Mouse (Mus musculus) heart, embryonic 12.5 days (tissue): ENCODE measurements around the gene Prr12. TPM values are rescaled to one million over a fixed set of nuclear protein-coding genes. Genes with fewer than 3 reads are reported as not detected.

Source experiments
- ATAC-seq: fragments of 200-750 bp; cut with Nextera tagmentation; 2 replicates; pipeline ENCODE4 v1.8.0; 2017; ENCODE audit warnings: moderate TSS enrichment, moderate library complexity; ENCODE audit not compliant: insufficient number of reproducible peaks, low FRiP score
- H3K27ac ChIP-seq: fragments of 300-500 bp; sonication (generic); 2 replicates; pipeline ENCODE4 v1.5.1; 2016; ENCODE audit warnings: mild to moderate bottlenecking, moderate library complexity; ENCODE audit not compliant: poor library complexity, severe bottlenecking
- H3K27me3 ChIP-seq: fragments of 300-500 bp; sonication (generic); replicated peaks from 2 replicates; pipeline ENCODE4 v1.6.1; 2016; ENCODE audit warnings: mild to moderate bottlenecking, moderate library complexity
- H3K36me3 ChIP-seq: fragments of 300-500 bp; sonication (generic); 2 replicates; pipeline ENCODE4 v1.6.1; 2016; ENCODE audit warnings: mild to moderate bottlenecking, moderate library complexity
- H3K4me1 ChIP-seq: fragments of 300-500 bp; sonication (generic); replicated peaks from 2 replicates; pipeline ENCODE4 v1.6.1; 2016; ENCODE audit warnings: mild to moderate bottlenecking
- H3K4me2 ChIP-seq: fragments of 300-500 bp; sonication (generic); 2 replicates; pipeline ENCODE4 v1.6.1; 2016; ENCODE audit warnings: mild to moderate bottlenecking, moderate library complexity
- H3K4me3 ChIP-seq: fragments of 300-500 bp; sonication (generic); 2 replicates; pipeline ENCODE4 v1.5.1; 2016; ENCODE audit warnings: mild to moderate bottlenecking
- H3K9ac ChIP-seq: fragments of 300-500 bp; sonication (generic); 2 replicates; pipeline ENCODE4 v1.6.1; 2016; ENCODE audit warnings: mild to moderate bottlenecking, moderate library complexity
- H3K9me3 ChIP-seq: fragments of 300-500 bp; sonication (generic); replicated peaks from 2 replicates; pipeline ENCODE4 v1.6.1; 2016; ENCODE audit warnings: mild to moderate bottlenecking, moderate library complexity
- WGBS: fragments of 180-500 bp; shearing (Covaris S2); methylation state at CpG from one replicate; pipeline ENCODE4 v1.1.7; 2016; 5-methylcytosine and 5-hydroxymethylcytosine counted together
- polyA plus RNA-seq: library from polyadenylated mRNA; unstranded; fragments of >200 nt; fragmentation: Nextera tagmentation; extraction: Ambion mirVana; gene quantifications from 2 replicates; pipeline ENCODE4 v1.2.1, GENCODE M21; 2016

The Prr12 gene
- polyA plus RNA-seq, 1 experiment from 2014 or later, result 7.1 TPM

GRCm38 (mm10) chr7:44986879-44987718, 65.6 kb downstream of the Prr12 start:
- H3K9me3 ChIP-seq, result no peaks in the 10 kb centered on the region
- H3K4me1 ChIP-seq, result peaks cover 39% of the 10 kb centered on the region
- H3K4me2 ChIP-seq, result peak overlapping the region; percentile 76
- H3K4me3 ChIP-seq, result peak overlapping the region; percentile 85
- no peaks in the 10 kb centered on the region for H3K27me3 ChIP-seq
- peaks cover 43% of the 10 kb centered on the region for H3K36me3 ChIP-seq
- peak; percentile 7; the same call in 1 of the 2 replicates for ATAC-seq
- under 1% methylated on average over 29 of the region's 29 CpGs for WGBS
- H3K9ac ChIP-seq, result peak overlapping the region; percentile 87
- H3K27ac ChIP-seq, result peak overlapping the region; percentile 95

DNA sequence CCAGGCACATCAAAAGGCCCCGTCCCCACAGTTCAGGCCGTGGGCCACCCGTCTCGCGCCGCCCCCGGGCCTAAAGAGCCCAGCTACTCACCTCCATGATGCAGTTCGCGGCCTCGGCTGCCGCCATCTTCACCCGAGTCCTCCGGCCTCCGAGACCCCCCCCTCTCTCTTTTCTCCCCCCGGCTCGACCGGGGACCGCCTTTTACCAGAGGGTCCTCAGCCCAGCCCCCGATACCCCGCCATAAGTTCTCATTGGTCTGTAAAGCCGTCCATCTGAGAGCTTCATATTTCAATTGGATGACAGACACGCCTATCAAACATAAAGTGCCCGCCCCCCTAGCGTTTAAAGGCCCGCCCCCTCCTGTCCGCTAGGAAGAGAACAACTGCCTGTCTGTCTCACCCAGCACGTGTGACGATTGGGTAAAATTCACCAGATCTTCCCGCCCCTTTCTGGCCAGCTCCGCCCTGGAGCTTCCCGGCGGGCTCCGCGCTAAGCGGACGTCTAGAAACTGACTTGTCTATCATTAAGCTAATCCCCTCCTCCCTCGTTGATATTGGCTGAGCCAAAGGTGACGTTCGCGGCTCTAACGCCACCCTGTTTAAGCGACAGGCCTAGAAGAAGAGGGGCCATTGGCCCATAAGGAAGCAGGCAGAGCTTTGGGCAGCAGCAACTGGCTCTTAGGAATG, 66.3 kb downstream of the Prr12 start, which contains the start of gene Prmt1:
Gene Prmt1 (minus strand): TSS at position 377 of the 687 bp plus-strand sequence.
- H3K27me3 ChIP-seq, result no peaks in the 10 kb centered on the region
- peak within 1 kb of the TSS; percentile 76 for H3K4me2 ChIP-seq
- H3K36me3 ChIP-seq, result peaks cover 43% of the 10 kb centered on the region
- peak; percentile 95 for ATAC-seq
- under 1% methylated on average over 42 of the region's 42 CpGs for WGBS
- peak within 1 kb of the TSS; percentile 94 for H3K9ac ChIP-seq
- peak within 1 kb of the TSS; percentile 85 for H3K4me3 ChIP-seq
- H3K27ac ChIP-seq, result peak within 1 kb of the TSS; percentile 95
- H3K4me1 ChIP-seq, result peaks cover 39% of the 10 kb centered on the region
- no peaks in the 10 kb centered on the region for H3K9me3 ChIP-seq

GRCm38 (mm10) chr7:44985595-44986191, 67.0 kb downstream of the Prr12 start:
- H3K36me3 ChIP-seq, result peaks cover 46% of the 10 kb centered on the region
- peak overlapping the region; percentile 85 for H3K4me3 ChIP-seq
- ATAC-seq, result peak; percentile 7; the same call in 1 of the 2 replicates
- no peaks in the 10 kb centered on the region for H3K9me3 ChIP-seq
- H3K27me3 ChIP-seq, result no peaks in the 10 kb centered on the region
- WGBS, result under 1% methylated on average over 44 of the region's 45 CpGs
- H3K9ac ChIP-seq, result peak overlapping the region; percentile 94
- H3K27ac ChIP-seq, result peak overlapping the region; percentile 94
- H3K4me1 ChIP-seq, result peaks cover 39% of the 10 kb centered on the region
- peak overlapping the region; percentile 76 for H3K4me2 ChIP-seq

- WGBS, result 46% methylated on average over 3 of the region's 3 CpGs
- peak overlapping the region; percentile 94 for H3K27ac ChIP-seq
- H3K9ac ChIP-seq, result peak overlapping the region; percentile 48
- H3K36me3 ChIP-seq, result peaks cover 46% of the 10 kb centered on the region
- H3K9me3 ChIP-seq, result no peaks in the 10 kb centered on the region
- no peak for ATAC-seq
- H3K4me3 ChIP-seq, result peak overlapping the region; percentile 85
- H3K4me1 ChIP-seq, result peaks cover 39% of the 10 kb centered on the region
- no peaks in the 10 kb centered on the region for H3K27me3 ChIP-seq
- H3K4me2 ChIP-seq, result peak overlapping the region; percentile 76
These were observed 67.9 kb downstream of the Prr12 start for GRCm38 (mm10) chr7:44984833-44985164.

DNA sequence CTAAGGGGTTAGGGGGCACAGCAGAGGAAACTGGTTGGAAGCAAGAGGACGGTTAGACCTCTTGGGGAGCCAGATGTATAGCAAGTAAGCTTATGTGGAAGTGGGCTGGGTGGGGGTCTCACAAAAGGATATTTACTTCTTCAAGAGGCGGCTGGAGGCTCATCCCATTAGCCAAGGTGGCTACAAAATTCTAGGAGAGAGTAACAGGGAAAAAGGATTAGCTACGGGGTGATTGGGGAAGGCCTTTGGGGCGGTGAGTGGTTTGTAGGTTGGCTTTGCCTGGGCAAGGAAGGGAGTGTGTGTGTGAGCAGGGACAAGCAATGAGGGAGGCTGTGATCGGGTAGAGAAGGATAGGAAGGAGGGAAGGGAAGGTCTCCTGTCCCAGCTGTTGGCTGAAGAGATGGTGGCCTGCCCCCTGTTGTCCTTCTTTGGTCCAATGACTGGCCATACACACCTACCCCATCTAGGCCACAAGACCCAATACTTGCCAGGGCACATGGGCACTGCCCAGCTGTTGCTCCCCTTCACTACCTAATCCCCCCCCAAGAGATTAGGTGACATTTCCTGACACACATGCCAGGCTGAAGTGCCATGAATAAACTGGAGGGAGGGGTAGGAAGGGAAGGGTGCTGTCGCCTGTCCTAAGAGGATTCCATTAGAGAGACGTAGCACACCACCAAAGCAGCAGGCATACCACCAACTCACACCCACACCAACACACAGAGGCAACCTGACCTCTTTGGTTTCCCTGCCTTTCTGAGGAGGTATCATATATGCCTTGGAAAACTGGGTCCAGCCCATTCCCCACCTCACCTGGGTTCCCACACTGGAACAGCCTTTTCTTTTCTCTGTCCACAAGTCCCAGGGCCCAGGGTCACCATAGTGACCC, 68.5 kb downstream of the Prr12 start:
- WGBS, result 70% methylated on average over 7 of the region's 7 CpGs
- peak overlapping the region; percentile 76 for H3K4me2 ChIP-seq
- peak overlapping the region; percentile 48 for H3K9ac ChIP-seq
- peaks cover 39% of the 10 kb centered on the region for H3K4me1 ChIP-seq
- H3K4me3 ChIP-seq, result peak overlapping the region; percentile 85
- H3K9me3 ChIP-seq, result no peaks in the 10 kb centered on the region
- H3K27ac ChIP-seq, result peak overlapping the region; percentile 94
- H3K27me3 ChIP-seq, result no peaks in the 10 kb centered on the region
- ATAC-seq, result no peak
- H3K36me3 ChIP-seq, result peaks cover 50% of the 10 kb centered on the region

- Histone ChIP-seq H3K36me3 (peaks cover 61% of the 10 kb centered on the region), H3K4me1 (peaks cover 31% of the 10 kb centered on the region), H3K9me3 (no peaks in the 10 kb centered on the region), H3K27ac (0 out of 2 replicates have a peak overlapping the region, but pooled peaks have one; percentile 36), H3K9ac (no peak overlapping the region), H3K4me3 (no peak overlapping the region), H3K4me2 (no peak overlapping the region), H3K27me3 (no peaks in the 10 kb centered on the region)
- WGBS, result 30% methylated on average over 6 of the region's 6 CpGs
- no peak for ATAC-seq
These were observed 69.6 kb downstream of the Prr12 start for GRCm38 (mm10) chr7:44983085-44983484.

- 91% methylated on average over 8 of the region's 8 CpGs for WGBS
- peaks cover 24% of the 10 kb centered on the region for H3K4me1 ChIP-seq
- H3K27ac ChIP-seq, result no peak overlapping the region
- no peak overlapping the region for H3K4me2 ChIP-seq
- no peak overlapping the region for H3K9ac ChIP-seq
- H3K9me3 ChIP-seq, result no peaks in the 10 kb centered on the region
- H3K4me3 ChIP-seq, result no peak overlapping the region
- no peaks in the 10 kb centered on the region for H3K27me3 ChIP-seq
- no peak for ATAC-seq
- H3K36me3 ChIP-seq, result peaks cover 77% of the 10 kb centered on the region
These were observed 71.1 kb downstream of the Prr12 start for GRCm38 (mm10) chr7:44981539-44981938.

- Histone ChIP-seq H3K36me3 (peaks cover 75% of the 10 kb centered on the region), H3K27ac (no peak overlapping the region), H3K9me3 (no peaks in the 10 kb centered on the region), H3K27me3 (no peaks in the 10 kb centered on the region), H3K4me3 (no peak overlapping the region), H3K9ac (no peak overlapping the region), H3K4me1 (peaks cover 16% of the 10 kb centered on the region), H3K4me2 (no peak overlapping the region)
- no peak for ATAC-seq
- WGBS, result 93% methylated on average over 3 of the region's 3 CpGs
These were observed 74.4 kb downstream of the Prr12 start for GRCm38 (mm10) chr7:44978300-44978699.
